Mouse (Mus musculus) MEL (cell line): ENCODE measurements around the gene AW822073. TPM values are rescaled to one million over a fixed set of nuclear protein-coding genes. Genes with fewer than 3 reads are reported as not detected.
"Not testable (repeated sequence)": the region's sequence is repeated elsewhere in the genome, so short reads cannot be mapped to it uniquely, and the experiment has no call there.

ENCODE experiments used
- DNase-seq: peaks from one replicate; pipeline ENCODE4 v3.0.0; 2011; ENCODE audit warnings: low read depth, low spot score
- H3K27ac ChIP-seq: 2 replicates; pipeline ENCODE4 v1.5.1; 2012; ENCODE audit warnings: low read depth, mild to moderate bottlenecking, control low read depth, low read length, moderate library complexity; ENCODE audit not compliant: control insufficient read depth
- H3K27me3 ChIP-seq, 2 experiments: fragments of 150-350 bp in 1 of 2; sonication (generic) in 1 of 2; 2 replicates each; pipeline ENCODE4 v1.6.1; 2012; ENCODE audit warnings: low read length in 2 of 2, mild to moderate bottlenecking in 2 of 2, improper control_type of control experiment in 1 of 2, moderate library complexity in 1 of 2; ENCODE audit not compliant: insufficient read depth in 2 of 2, control insufficient read depth in 1 of 2
- H3K36me3 ChIP-seq, 2 experiments: 2 replicates each; pipeline ENCODE4 v1.6.1; 2012 to 2014; ENCODE audit warnings: low read length in 2 of 2, improper control_type of control experiment in 1 of 2, inconsistent platforms in 1 of 2, mild to moderate bottlenecking in 1 of 2; ENCODE audit not compliant: insufficient read depth in 2 of 2, control insufficient read depth in 1 of 2
- H3K4me1 ChIP-seq, 2 experiments: fragments of 150-350 bp in 1 of 2; sonication (generic) in 1 of 2; 2 replicates each; pipeline ENCODE4 v1.6.1; 2012; ENCODE audit warnings: low read length in 2 of 2, improper control_type of control experiment in 1 of 2, mild to moderate bottlenecking in 1 of 2; ENCODE audit not compliant: insufficient read depth in 2 of 2, control insufficient read depth in 1 of 2
- H3K4me3 ChIP-seq, 2 experiments: fragments of 150-350 bp in 1 of 2; sonication (generic) in 1 of 2; 2 replicates each; pipeline ENCODE4 v1.5.1; 2012; ENCODE audit warnings: low read depth in 2 of 2, low read length in 2 of 2, mild to moderate bottlenecking in 2 of 2, moderate library complexity in 2 of 2, control low read depth in 1 of 2, improper control_type of control experiment in 1 of 2; ENCODE audit not compliant: control insufficient read depth in 1 of 2, insufficient read depth in 1 of 2
- H3K79me2 ChIP-seq: 2 replicates; pipeline ENCODE4 v1.6.1; 2012; ENCODE audit warnings: mild to moderate bottlenecking, low read length, moderate library complexity; ENCODE audit not compliant: control insufficient read depth, poor library complexity, insufficient read depth
- H3K9ac ChIP-seq: 2 replicates; pipeline ENCODE4 v1.6.1; 2012; ENCODE audit warnings: low read depth, mild to moderate bottlenecking, control low read depth, low read length, moderate library complexity; ENCODE audit not compliant: control insufficient read depth, poor library complexity, severe bottlenecking
- H3K9me3 ChIP-seq: fragments of 150-350 bp; sonication (generic); replicated peaks from 2 replicates; pipeline ENCODE4 v1.6.1; 2012; ENCODE audit warnings: mild to moderate bottlenecking, low read length, improper control_type of control experiment, moderate library complexity; ENCODE audit not compliant: insufficient read depth
- BHLHE40 ChIP-seq: IDR thresholded peaks from 2 replicates; pipeline ENCODE4 v1.6.1; 2012; ENCODE audit warnings: low read depth, mild to moderate bottlenecking, inconsistent platforms, low read length, improper control_type of control experiment, borderline replicate concordance
- CHD1 ChIP-seq: IDR thresholded peaks from 2 replicates; pipeline ENCODE4 v1.6.1; 2012; ENCODE audit warnings: low read depth, mild to moderate bottlenecking, inconsistent platforms, low read length, improper control_type of control experiment
- CTCF ChIP-seq, 3 experiments: IDR thresholded peaks in 2 of 3; conservative IDR thresholded peaks in 1 of 3; 2 replicates each; pipeline ENCODE4 v1.5.1; 2011 to 2012; ENCODE audit warnings: low read length in 3 of 3, low read depth in 2 of 3, mild to moderate bottlenecking in 2 of 3, improper control_type of control experiment in 1 of 3, inconsistent platforms in 1 of 3, mixed read lengths in 1 of 3, moderate library complexity in 1 of 3; ENCODE audit not compliant: control insufficient read depth in 1 of 3, insufficient read depth in 1 of 3, poor library complexity in 1 of 3, severe bottlenecking in 1 of 3
- ETS1 ChIP-seq: IDR thresholded peaks from 2 replicates; pipeline ENCODE4 v1.6.1; 2012; ENCODE audit warnings: low read depth, mild to moderate bottlenecking, inconsistent platforms, low read length, improper control_type of control experiment, moderate library complexity
- GABPA ChIP-seq: IDR thresholded peaks from 2 replicates; pipeline ENCODE4 v1.6.1; 2012; ENCODE audit warnings: low read depth, mild to moderate bottlenecking, inconsistent platforms, low read length, improper control_type of control experiment, moderate library complexity
- HCFC1 ChIP-seq: IDR thresholded peaks from 2 replicates; pipeline ENCODE4 v1.6.1; 2012; ENCODE audit warnings: low read depth, mild to moderate bottlenecking, inconsistent platforms, low read length, improper control_type of control experiment, moderate library complexity
- JUND ChIP-seq: IDR thresholded peaks from 2 replicates; pipeline ENCODE4 v1.6.1; 2011; ENCODE audit warnings: low read depth, mild to moderate bottlenecking, improper control_type of control experiment, low read length
- KAT2A ChIP-seq: conservative IDR thresholded peaks from 2 replicates; pipeline ENCODE4 v1.6.1; 2012; ENCODE audit warnings: low read depth, low read length, improper control_type of control experiment, inconsistent platforms
- MAFK ChIP-seq: IDR thresholded peaks from 2 replicates; pipeline ENCODE4 v1.6.1; 2011; ENCODE audit warnings: low read depth, mild to moderate bottlenecking, low read length, improper control_type of control experiment, borderline replicate concordance
- MAX ChIP-seq: IDR thresholded peaks from 2 replicates; pipeline ENCODE4 v1.6.1; 2011; ENCODE audit warnings: low read length, improper control_type of control experiment
- MAZ ChIP-seq: IDR thresholded peaks from 2 replicates; pipeline ENCODE4 v1.6.1; 2012; ENCODE audit warnings: low read depth, mild to moderate bottlenecking, inconsistent platforms, low read length, improper control_type of control experiment
- MEF2A ChIP-seq: IDR thresholded peaks from 2 replicates; pipeline ENCODE4 v1.6.1; 2014; ENCODE audit warnings: low read depth, mild to moderate bottlenecking, inconsistent platforms, low read length, improper control_type of control experiment; ENCODE audit not compliant: poor library complexity, insufficient replicate concordance, severe bottlenecking; ENCODE audit errors: extremely low read depth
- NRF1 ChIP-seq: IDR thresholded peaks from 2 replicates; pipeline ENCODE4 v1.6.1; 2014; ENCODE audit warnings: low read depth, mild to moderate bottlenecking, inconsistent platforms, low read length, improper control_type of control experiment, moderate library complexity; ENCODE audit not compliant: poor library complexity, insufficient read depth, severe bottlenecking
- POLR2AphosphoS2 ChIP-seq: IDR thresholded peaks from 2 replicates; pipeline ENCODE4 v1.6.1; 2011; ENCODE audit warnings: low read length, improper control_type of control experiment
- POLR2AphosphoS5 ChIP-seq: IDR thresholded peaks from 2 replicates; pipeline ENCODE4 v1.6.1; 2012; ENCODE audit warnings: low read depth, borderline replicate concordance, mild to moderate bottlenecking, inconsistent platforms, low read length, moderate library complexity, mixed read lengths
- RAD21 ChIP-seq: IDR thresholded peaks from 2 replicates; pipeline ENCODE4 v1.6.1; 2011; ENCODE audit warnings: mild to moderate bottlenecking, low read depth, low read length, improper control_type of control experiment
- RCOR1 ChIP-seq: IDR thresholded peaks from 2 replicates; pipeline ENCODE4 v1.6.1; 2012; ENCODE audit warnings: low read depth, mild to moderate bottlenecking, inconsistent platforms, low read length, improper control_type of control experiment
- SIN3A ChIP-seq: IDR thresholded peaks from 2 replicates; pipeline ENCODE4 v1.6.1; 2012; ENCODE audit warnings: low read length, improper control_type of control experiment, inconsistent platforms
- SMC3 ChIP-seq: IDR thresholded peaks from 2 replicates; pipeline ENCODE4 v1.6.1; 2011; ENCODE audit warnings: low read depth, low read length, improper control_type of control experiment
- TAL1 ChIP-seq: IDR thresholded peaks from 2 replicates; pipeline ENCODE4 v1.6.1; 2012; ENCODE audit warnings: mild to moderate bottlenecking, inconsistent platforms, low read length, moderate library complexity, mixed read lengths
- TBP ChIP-seq: IDR thresholded peaks from 2 replicates; pipeline ENCODE4 v1.8.0; 2011; ENCODE audit warnings: low read depth, low read length, improper control_type of control experiment
- TCF12 ChIP-seq: IDR thresholded peaks from 2 replicates; pipeline ENCODE4 v1.6.1; 2014; ENCODE audit warnings: low read depth, mild to moderate bottlenecking, inconsistent platforms, low read length, improper control_type of control experiment, moderate library complexity
- UBTF ChIP-seq: IDR thresholded peaks from 2 replicates; pipeline ENCODE4 v1.6.1; 2012; ENCODE audit warnings: low read depth, mild to moderate bottlenecking, inconsistent platforms, low read length, improper control_type of control experiment, moderate library complexity, borderline replicate concordance; ENCODE audit not compliant: insufficient read depth
- USF1 ChIP-seq: IDR thresholded peaks from 2 replicates; pipeline ENCODE4 v1.6.1; 2014; ENCODE audit warnings: low read depth, mild to moderate bottlenecking, inconsistent platforms, low read length, improper control_type of control experiment, moderate library complexity
- ZC3H11A ChIP-seq: IDR thresholded peaks from 2 replicates; pipeline ENCODE4 v1.6.1; 2012; ENCODE audit warnings: low read depth, mild to moderate bottlenecking, inconsistent platforms, low read length, improper control_type of control experiment
- ZMIZ1 ChIP-seq: IDR thresholded peaks from 2 replicates; pipeline ENCODE4 v1.6.1; 2012; ENCODE audit warnings: low read depth, mild to moderate bottlenecking, inconsistent platforms, low read length, improper control_type of control experiment, moderate library complexity
- polyA plus RNA-seq, 2 experiments: library from polyadenylated mRNA; stranded (reverse) in 1 of 2; unstranded in 1 of 2; fragments of >175 nt in 1 of 2; fragments of >200 nt in 1 of 2; gene quantifications; 2 replicates each; pipeline versions ENCODE4 v1.2.1 to v1.2.4; 2012; ENCODE audit warnings: low replicate concordance in 2 of 2, low read depth in 1 of 2; ENCODE audit not compliant: insufficient read length in 2 of 2, insufficient read depth in 1 of 2, missing spikeins in 1 of 2
- total RNA-seq: library from RNA; depleted of rRNA; stranded (reverse); fragments of 300-350 nt; gene quantifications from 2 replicates; pipeline ENCODE4 v1.2.3, GENCODE M21; 2012; rRNA removed

Gene AW822073
- 0.13 TPM in 1 of 2 replicates, not detected in the other for total RNA-seq
- polyA plus RNA-seq = not detected

DNA sequence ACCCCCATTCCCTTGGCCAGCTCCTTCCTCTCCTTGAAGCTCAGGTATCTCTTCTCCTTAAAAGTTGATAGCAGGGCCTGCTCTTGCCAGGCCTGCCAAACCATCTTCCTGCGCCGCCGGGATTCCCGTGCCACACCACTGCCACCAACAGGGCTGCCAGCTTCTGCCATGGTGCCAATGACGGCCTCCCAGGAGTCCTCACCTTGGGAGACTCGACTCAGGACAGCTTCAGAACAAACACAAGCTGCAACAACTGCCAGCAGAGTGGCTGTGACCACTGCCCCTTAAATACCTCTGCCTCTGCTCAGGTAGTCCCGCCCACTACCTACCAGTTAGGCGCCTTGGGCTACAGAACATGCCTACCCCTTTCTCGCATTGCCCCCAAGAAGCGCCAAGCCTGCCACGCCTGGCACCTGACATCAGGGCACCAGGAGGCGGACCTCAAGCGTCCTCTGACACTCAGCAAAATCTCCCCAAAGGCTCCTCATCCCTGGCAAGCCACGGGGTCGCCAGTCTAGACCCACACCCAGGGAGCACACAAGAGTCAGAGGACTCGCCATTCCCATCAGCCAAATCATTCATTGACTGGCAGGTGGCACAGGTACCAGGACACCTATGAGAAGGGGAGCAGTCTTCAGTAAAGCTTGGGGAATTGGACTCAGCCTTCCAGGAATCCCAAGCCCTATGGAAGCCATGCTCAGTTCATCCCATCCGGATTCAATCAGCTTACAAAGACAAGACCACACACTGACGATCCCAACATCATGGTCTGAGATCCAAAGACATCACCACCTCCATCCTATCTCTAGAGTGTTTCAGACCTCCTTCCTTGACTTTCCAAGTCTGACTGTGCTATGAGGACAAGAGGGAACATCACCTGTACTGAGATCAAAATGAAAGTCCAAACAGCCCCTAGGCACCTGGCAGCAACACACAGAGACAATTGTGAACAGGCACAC, at the start of gene AW822073:
Gene AW822073, minus strand, starts transcription at position 104 of the 959 bp plus-strand sequence.
- H3K79me2 ChIP-seq, H3K36me3 ChIP-seq, H3K9ac ChIP-seq, H3K27ac ChIP-seq, H3K27me3 ChIP-seq, H3K9me3 ChIP-seq, H3K4me3 ChIP-seq, DNase-seq, H3K4me1 ChIP-seq: not testable (repeated sequence)

DNA sequence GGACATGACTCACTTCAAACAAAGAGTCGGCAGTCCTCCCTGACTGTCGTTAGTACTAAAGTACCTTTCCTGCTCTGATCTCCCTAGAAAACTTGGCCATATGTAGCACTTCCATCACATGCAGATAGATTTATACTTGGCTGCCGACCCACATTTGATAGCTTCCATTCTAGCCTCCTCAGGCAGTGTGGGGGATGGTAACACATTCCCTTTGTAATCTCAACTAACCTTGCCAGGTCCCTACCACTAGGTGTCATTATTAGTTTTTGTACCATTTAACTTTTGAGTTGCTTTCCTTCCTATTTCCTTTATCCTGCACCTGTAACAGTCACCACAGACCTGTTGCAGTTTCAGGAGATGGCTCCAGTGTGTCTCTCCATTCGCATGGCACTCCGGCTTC, 33.7 kb upstream of the AW822073 start:
- Histone ChIP-seq H3K27me3 (no peaks in the 10 kb centered on the region), H3K4me3 (no peak overlapping the region), H3K9ac (no peak overlapping the region), H3K79me2 (peaks cover 2% of the 10 kb centered on the region), H3K9me3 (no peaks in the 10 kb centered on the region), H3K36me3 (peaks cover 6 to 13% of the 10 kb centered on the region in 2 experiments), H3K27ac (no peak overlapping the region), H3K4me1 (peaks cover 0 to 4% of the 10 kb centered on the region in 2 experiments; a peak in 2 of 4 replicates)
- TF ChIP-seq NRF1 = no peak
- TF ChIP-seq POLR2AphosphoS2 = no peak
- no peak for TF ChIP-seq UBTF
- no peak for TF ChIP-seq RCOR1
- TF ChIP-seq SIN3A = no peak
- TF ChIP-seq USF1 = no peak
- no peak for TF ChIP-seq MAZ
- TF ChIP-seq HCFC1 = no peak
- TF ChIP-seq TBP = no peak
- peak; percentile 35 for TF ChIP-seq RAD21
- TF ChIP-seq TAL1 = no peak
- no peak for TF ChIP-seq TCF12
- no peak for TF ChIP-seq KAT2A
- peak in 2 of 3 experiments; percentile 20 to 50; a peak in 4 of 6 replicates for TF ChIP-seq CTCF (IDR thresholded peaks at IDR 0.05 in 2 of 3, conservative IDR thresholded peaks at IDR 0.05 in 1 of 3; ENCODE audit: control insufficient read depth in 1 of 3, insufficient read depth in 1 of 3, low read depth in 2 of 3, low read length in 3 of 3, poor library complexity in 1 of 3, severe bottlenecking in 1 of 3)
- TF ChIP-seq BHLHE40 = no peak
- peak; percentile 34; the same call in 1 of the 2 replicates for TF ChIP-seq SMC3
- TF ChIP-seq CHD1 = no peak
- TF ChIP-seq JUND = no peak
- no peak for TF ChIP-seq GABPA
- TF ChIP-seq ZMIZ1 = no peak
- TF ChIP-seq ETS1 = no peak
- TF ChIP-seq MAX = no peak
- no peak for TF ChIP-seq MAFK
- TF ChIP-seq MEF2A = no peak
- TF ChIP-seq ZC3H11A = no peak
- TF ChIP-seq POLR2AphosphoS5 = no peak
- TF ChIP-seq, all 39 proteins: peak for 3
- DNase-seq = peak; percentile 30
